Mouse (Mus musculus): Measurements from ENCODE around the gene Nrde2.

DNA sequence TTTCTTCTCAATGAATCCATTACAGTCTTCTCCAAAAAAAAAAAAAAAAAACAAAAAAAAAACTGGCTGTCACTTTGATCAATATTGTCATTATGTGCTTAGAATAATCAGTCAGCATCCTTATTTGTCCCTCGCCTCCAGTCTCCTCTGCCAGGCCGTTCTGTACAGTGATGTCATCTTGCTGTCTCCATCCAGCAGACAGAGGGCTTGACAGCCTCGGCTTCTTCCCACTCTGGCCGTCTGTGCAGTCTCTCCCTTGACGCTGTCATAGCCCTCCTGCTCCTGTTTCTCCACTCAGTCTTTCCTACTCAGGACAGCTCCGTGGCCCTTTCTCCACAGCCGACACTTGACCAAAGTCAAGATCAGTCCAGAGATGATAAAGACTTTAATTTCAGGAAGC, 13.0 kb upstream of the Nrde2 start:
- TF ChIP-seq CTCF (IDR thresholded peaks at IDR 0.05) (no peak), EP300 (IDR thresholded peaks at IDR 0.05) (no peak)
